Mouse (Mus musculus): ENCODE measurements at regions not wholly inside any gene's neighbourhood (a gene's known extent, or its start where the extent isn't known, plus 50 kb on each side); places are given as distances from the start of the nearest gene placed in this dataset.

- TF ChIP-seq CTCF (conservative IDR thresholded peaks at IDR 0.05; ENCODE audit: low read length) (no peak), NANOG (IDR thresholded peaks at IDR 0.05; ENCODE audit: borderline replicate concordance, low read length) (peak; percentile 43; the same call in 1 of the 2 replicates)
Observed at GRCm38 (mm10) chr9:77857091-77858058, 59.8 kb upstream of the Elovl5 start.

Data from E14TG2a.4 (cell line).